Mouse (Mus musculus) ES-Bruce4 (cell line): ENCODE data around the gene Usmg5.

Experiments
- CTCF ChIP-seq: IDR thresholded peaks from one replicate; pipeline ENCODE4 v1.8.1; 2011; ENCODE audit warnings: low read depth, low read length
- EP300 ChIP-seq: IDR thresholded peaks from 2 replicates; pipeline ENCODE4 v1.6.1; 2011; ENCODE audit warnings: low read depth, low read length; ENCODE audit not compliant: insufficient read depth

GRCm38 (mm10) chr19:47046343-47046742 is 44.1 kb downstream of the Usmg5 start:
- TF ChIP-seq EP300: no peak
- TF ChIP-seq CTCF: no peak
